Mouse (Mus musculus): ENCODE measurements around the gene Lrrc27.

DNA sequence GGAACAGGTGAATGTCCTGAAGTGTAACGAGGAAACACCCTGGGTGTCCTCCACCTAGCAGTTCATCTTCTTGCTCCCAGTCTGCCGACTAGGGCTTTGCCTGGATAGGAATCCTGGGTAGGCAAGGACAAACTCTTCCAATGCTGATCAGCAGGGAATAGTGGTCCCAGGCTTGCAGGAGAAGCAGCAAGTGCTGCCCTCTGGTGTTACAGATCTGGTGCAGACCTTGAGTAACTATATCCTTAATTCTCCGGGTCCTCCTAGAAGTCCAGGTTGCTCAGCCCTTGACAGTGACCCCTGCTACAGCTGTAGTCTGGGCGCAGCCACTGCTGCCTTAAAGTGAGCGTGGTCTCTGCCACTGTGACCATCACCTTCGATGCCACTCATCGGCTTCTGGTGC lies 12.7 kb upstream of the Lrrc27 start:
- TF ChIP-seq CTCF (IDR thresholded peaks at IDR 0.05 in 2 of 3, conservative IDR thresholded peaks at IDR 0.05 in 1 of 3; ENCODE audit: control insufficient read depth in 1 of 3, insufficient read depth in 1 of 3, low read depth in 2 of 3, low read length in 3 of 3, poor library complexity in 1 of 3, severe bottlenecking in 1 of 3) (peak; percentile 32 to 56 (median 53); a peak in 5 of 6 replicates), ZC3H11A (IDR thresholded peaks at IDR 0.05; ENCODE audit: low read depth, low read length) (no peak)

Measured in MEL (cell line).